Mouse (Mus musculus) spleen, postnatal 10 days (tissue): ENCODE data around the gene Pip5kl1.

ENCODE experiments used
- DNase-seq, 2 experiments: peaks; one replicate each; pipeline ENCODE4 v3.0.0; 2021 to 2022; ENCODE audit warnings: low spot score in 2 of 2

The Pip5kl1 gene

GRCm38 (mm10) chr2:32585149-32585714, 10.6 kb downstream of the Pip5kl1 start:
- DNase-seq, result no peak

GRCm38 (mm10) chr2:32586871-32587351, 12.3 kb downstream of the Pip5kl1 start, which contains the start of gene St6galnac4:
Gene St6galnac4, plus strand, starts transcription at chr2:32587095.
- peak; percentile 75 to 91 for DNase-seq

- peak; percentile 44 to 62 for DNase-seq
Measured at GRCm38 (mm10) chr2:32587731-32588321, 13.2 kb downstream of the Pip5kl1 start.

GRCm38 (mm10) chr2:32589213-32589795, 14.7 kb downstream of the Pip5kl1 start:
- no peak for DNase-seq

- DNase-seq, result no peak
Measured at GRCm38 (mm10) chr2:32590224-32590623, 15.6 kb downstream of the Pip5kl1 start.

- no peak for DNase-seq
Measured at GRCm38 (mm10) chr2:32591249-32591648, 16.7 kb downstream of the Pip5kl1 start.

GRCm38 (mm10) chr2:32596725-32597124, 22.1 kb downstream of the Pip5kl1 start:
- DNase-seq, result no peak

- DNase-seq, result no peak
Measured at GRCm38 (mm10) chr2:32597248-32597647, 22.7 kb downstream of the Pip5kl1 start.

GRCm38 (mm10) chr2:32597699-32598098, 23.1 kb downstream of the Pip5kl1 start:
- DNase-seq, result no peak

GRCm38 (mm10) chr2:32598506-32598905, 23.9 kb downstream of the Pip5kl1 start:
- DNase-seq, result no peak

GRCm38 (mm10) chr2:32599409-32599808, 24.8 kb downstream of the Pip5kl1 start, which contains the start of gene St6galnac6:
Gene St6galnac6, plus strand, starts transcription at chr2:32599709.
- DNase-seq, result no peak

- peak in 1 of 2 experiments; percentile 74 for DNase-seq
Measured at GRCm38 (mm10) chr2:32601417-32602065, 26.9 kb downstream of the Pip5kl1 start.

GRCm38 (mm10) chr2:32602600-32603054, 28.0 kb downstream of the Pip5kl1 start:
- DNase-seq, result peak; percentile 91 to 93

GRCm38 (mm10) chr2:32604631-32605030, 30.0 kb downstream of the Pip5kl1 start:
- DNase-seq, result no peak

- peak; percentile 82 to 93 for DNase-seq
Measured at GRCm38 (mm10) chr2:32606161-32607142, 31.9 kb downstream of the Pip5kl1 start.

GRCm38 (mm10) chr2:32607262-32607947, 32.8 kb downstream of the Pip5kl1 start:
- peak; percentile 57 to 61 for DNase-seq

GRCm38 (mm10) chr2:32608141-32608777, 33.7 kb downstream of the Pip5kl1 start:
- DNase-seq, result peak; percentile 64 to 70

GRCm38 (mm10) chr2:32608778-32609435, 34.3 kb downstream of the Pip5kl1 start:
- no peak for DNase-seq

- DNase-seq, result peak; percentile 37 to 65
Measured at GRCm38 (mm10) chr2:32610610-32611229, 36.1 kb downstream of the Pip5kl1 start.
